Mouse (Mus musculus): ENCODE results near the gene Ikbip.

DNA sequence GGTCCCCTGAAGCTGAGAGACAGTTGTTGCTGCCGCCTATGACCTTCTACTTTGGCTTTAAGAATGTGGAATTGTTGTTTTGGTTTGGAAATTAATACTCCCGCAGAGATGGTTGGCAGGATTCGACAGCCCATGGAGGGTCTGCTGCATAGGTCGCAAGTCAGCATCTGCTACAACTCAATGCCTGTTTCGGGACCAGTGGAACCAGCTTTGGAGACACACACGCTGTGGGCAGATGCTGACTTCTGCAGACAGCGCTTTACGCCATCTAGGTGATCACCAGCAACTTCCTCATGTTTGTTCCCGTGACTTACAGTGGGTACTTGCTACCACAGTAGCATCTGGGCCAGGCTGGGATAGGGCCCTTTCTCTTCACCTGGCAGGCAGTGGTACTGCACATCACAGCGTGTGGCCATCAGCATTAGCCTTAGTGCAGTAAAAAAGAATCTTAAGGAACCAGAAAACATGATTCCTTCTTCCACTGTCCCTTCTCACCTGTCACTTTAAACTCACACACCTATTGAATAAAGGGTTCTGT lies 60.0 kb downstream of the Ikbip start:
- TF ChIP-seq CTCF (IDR thresholded peaks at IDR 0.05; ENCODE audit: insufficient read depth, low read length) = no peak
- no peak for TF ChIP-seq POLR2A (IDR thresholded peaks at IDR 0.05; ENCODE audit: borderline replicate concordance, extremely low read depth, low read depth, low read length)

Measured in lung, adult 2 months (tissue).